Mouse (Mus musculus) frontal cortex, postnatal 25 days (tissue): Measurements from ENCODE around the gene Trpv2.

Experiments
- DNase-seq, 2 experiments: peaks; one replicate each; pipeline ENCODE4 v3.0.0; 2022; ENCODE audit warnings: low spot score in 2 of 2

Trpv2 gene

DNA sequence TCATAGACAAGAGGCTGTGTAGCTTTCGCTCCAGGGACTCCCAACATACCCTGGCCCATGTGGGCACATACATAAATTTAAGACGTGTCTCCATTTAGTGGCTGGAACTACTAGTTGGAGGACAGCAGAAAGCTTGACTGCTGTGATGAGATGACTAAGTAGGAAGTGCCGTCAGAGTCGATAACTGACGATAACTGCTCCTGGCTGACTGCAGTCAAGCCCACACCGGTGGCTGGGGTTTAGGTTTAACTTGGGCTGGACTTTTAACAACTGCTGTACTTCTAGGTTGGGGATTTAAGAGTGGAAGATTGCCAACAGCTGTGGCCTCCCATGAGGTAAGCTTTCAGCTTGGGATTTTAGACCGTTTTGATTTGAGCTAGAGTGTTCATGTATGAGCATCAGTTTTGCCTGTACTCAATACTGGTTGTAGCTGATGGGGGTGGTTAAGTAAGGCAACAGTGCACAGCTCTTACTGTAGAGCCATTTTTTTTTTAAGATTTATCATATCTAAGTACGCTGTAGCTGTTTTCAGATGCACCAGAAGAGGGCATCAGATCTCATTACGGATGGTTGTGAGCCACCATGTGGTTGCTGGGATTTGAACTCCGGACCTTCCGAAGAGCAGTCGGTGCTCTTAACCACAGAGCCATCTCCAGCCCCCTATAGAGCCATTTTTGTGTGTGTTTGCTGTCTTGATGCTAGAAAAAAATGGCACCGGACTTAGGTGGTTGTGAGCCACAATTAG lies 29.2 kb downstream of the Trpv2 start:
- DNase-seq, result no peak

DNA sequence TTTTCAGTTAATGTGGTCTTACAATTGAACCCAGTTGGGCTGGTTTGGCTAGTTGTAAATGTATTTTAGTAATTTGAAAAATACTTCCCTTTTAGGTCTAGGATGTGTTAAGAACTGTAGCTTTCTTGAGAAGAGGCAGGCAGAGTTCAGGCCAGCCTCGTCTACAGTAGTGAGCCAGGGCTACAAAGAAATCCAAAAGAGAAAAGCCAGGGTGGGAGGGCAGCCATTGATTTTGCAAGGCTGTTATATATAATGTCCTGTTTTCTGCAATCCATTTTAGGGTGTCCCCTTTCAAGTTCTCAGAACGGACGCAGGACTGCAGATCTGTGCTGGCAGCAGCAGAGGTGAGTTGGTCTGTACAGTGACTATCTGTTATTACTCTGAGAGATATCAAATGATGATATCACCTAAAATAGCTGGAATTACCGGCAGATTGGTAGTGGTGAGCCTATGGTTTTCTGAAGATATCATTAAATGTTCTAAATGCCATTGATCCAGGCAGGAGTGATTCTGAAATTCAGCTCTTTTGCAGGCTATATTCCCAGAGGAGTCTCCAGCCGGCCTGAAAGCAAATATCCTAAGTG lies 29.9 kb downstream of the Trpv2 start:
- DNase-seq, result no peak

DNA sequence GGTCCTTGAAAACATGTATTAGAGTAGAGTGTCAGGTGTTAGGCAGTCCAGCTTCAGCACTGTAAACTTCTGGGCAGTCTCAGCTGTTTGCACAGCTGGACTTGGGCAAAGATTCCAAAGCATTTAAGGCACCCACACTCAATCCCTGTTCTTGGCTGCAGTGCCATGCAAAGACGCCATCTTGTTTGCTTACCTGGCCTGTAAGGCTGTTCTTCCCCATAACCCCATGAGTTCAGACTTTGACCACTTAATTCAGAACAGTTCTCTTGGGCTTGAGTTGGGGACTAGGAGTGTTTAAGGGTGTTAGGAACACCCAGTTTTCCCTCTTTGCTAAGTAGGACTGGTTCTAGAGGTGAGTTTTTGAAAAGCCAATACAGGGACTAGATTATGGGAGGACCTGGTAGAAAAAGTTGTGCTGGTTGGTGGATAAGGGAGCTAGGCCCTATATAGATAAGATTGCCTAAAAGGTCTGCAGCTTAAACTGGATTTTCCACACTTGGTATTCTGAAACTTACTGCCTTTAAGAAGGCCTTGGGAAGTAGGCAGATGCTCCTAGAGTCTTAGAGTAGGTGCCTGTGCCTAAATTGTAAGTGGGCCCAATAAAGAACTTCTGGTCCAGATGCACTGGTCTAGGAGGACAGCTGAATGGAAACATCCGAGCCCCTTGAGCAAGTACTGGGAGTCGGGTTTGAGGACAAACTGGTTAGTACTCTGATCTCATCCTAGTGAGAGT lies 30.8 kb downstream of the Trpv2 start:
- DNase-seq, result no peak

DNA sequence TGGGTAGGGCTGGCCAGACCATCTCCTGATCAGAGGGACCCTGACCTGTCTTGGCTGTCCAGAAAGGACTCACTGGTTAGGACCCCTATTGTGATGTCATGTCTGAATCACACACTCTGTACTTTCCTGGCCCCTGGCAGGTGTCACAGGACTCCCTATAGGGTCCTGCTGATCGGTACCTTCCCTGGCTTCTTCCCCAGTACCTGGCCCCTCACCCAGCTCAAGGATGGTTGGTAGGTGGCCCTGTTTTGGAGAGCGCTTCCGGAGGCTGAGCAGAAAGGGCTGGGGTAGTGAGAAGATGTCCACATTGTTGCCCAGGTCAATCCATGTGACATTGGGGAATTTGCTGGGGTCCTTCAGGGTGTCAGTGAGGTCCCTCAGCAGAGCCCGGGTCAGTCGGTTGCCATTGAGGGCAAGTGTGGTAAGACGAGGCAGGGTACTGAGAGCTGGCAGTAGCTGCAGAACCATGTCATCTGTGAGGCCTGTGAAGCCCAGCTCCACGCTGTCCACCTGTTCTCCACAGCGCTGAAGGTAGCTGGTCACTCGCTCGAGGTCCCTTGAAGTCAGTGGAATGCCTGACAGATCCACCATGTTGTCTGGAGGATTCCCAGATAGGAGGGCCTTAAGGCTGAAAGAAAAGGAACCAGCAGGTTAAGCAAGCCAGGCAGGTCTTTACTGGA lies 31.5 kb downstream of the Trpv2 start:
- no peak for DNase-seq

DNA sequence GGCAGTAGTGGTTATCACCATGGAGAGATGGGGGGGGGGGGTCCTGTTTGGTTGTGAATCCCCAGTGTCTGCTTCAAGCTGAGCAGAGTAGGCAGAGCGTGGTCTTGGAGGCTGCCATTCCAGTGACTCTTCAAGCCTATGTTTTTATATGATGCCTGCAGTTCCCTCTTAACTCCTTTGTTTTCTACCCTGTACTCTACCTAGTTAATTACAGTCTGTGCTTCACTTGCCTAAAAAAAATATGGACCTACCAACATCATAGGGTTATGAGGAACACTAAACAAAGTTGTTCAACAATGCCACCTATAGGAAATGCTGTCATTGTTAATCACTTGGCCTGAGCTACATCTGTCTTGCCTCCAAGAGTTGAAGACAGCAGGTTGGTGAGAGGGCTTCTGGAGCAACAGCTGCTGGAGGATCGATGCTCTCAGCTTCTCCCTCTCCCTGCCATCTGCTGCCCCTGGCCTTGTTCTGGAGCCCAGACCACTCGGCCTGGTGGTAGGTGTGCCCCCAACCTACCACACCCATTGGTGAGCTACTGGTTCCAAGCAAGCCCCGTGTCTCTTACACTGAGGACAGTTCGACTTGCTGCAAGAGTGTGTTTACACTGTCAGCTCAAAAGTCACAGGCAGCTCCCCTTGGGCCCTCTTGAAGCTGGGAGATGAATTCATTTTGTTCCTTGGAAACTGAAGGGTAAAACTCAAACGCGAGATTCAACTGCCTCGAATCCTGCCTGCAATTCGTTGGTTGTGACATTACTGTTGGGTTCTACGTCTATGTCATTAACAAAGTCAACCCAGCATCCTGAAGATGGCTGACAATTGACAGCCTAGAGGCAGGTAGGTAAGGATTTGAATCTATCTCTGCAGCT lies 32.2 kb downstream of the Trpv2 start:
- DNase-seq, result no peak

DNA sequence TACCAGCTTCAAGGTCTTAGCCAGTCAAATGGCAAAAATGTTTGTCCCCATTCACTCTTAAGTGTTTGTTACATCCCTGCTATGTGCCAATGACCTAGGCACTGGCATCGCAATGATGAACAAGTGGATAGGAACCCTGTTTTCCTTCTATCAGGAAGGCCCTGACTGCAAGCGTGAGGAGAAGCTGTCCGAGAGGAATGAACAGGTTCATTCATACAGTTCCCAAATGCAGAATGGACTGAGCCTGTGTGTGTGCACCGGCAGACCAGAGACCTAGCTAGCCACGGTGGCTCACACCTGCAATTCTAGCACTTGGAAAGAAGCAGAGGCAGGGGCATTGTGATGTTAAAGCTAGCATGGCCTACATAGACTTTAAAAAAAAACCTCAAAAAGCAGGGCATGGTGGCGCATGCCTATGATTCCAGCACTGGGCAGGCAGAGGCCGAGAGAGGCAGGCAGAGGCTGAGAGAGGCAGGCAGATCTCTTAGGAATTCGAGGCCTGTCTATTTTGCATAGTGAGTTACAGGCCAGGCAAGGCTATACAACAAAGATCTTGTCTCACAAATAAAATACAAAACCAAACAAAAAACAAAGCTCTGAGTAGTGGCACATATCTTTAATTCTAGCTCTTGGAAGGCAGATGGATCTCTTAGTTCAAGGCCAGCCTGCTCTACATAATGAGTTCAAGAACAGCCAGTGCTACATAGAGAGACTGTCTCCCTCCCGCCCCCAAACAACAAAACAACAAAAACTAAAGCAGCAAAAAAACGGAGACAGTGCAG lies 33.1 kb downstream of the Trpv2 start:
- no peak for DNase-seq

DNA sequence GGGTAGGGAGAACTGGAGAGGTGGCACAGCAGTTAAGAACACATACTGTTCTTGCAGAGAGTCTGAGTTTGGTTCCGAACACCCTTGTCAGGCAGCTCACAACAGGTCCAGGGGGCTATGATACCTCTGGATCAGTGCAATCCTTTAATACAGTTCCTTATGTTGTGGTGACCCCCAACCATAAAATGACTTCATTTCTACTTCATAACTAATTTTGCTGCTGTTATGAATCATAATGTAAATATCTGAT lies 33.6 kb downstream of the Trpv2 start:
- no peak for DNase-seq

DNA sequence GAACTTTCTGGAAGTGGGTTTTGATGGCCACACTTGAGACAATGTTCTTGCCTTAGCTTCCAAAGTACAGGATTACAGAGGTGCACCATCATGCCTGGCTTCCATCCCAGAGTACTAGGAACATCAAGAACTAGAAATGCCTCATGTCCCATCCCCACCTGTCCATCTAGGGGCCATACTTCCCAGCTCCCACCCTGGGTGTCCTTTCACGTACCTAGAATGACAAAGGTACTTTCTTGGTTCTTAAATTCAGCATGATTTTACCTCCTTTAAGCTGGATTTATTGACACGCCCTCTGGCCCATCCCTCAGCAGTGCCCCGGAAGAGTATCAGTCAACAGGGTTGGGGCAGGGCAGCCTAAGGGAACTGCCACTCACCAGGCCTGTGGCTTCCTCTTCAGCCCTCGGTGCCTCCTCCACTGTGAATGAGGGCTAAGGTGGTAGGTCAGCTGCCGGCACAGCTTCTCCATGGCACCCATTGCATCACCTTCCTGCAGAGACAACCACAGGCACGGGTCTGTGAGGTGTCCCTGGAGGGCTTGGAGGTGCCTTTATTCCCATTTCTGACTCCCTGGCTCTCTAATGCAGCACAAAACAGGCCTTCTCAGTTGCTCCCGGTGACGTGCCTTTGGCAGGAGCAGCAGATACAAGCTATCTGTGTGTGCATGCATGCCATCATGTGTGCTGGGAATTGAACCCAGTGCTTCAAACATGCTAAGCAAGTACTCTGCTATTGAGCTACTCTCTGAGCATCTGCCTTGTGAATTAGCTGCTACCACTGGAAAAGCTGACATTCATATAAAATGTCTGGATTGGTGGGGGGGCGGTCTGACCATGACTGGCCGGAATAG lies 34.8 kb downstream of the Trpv2 start:
- DNase-seq, result no peak

DNA sequence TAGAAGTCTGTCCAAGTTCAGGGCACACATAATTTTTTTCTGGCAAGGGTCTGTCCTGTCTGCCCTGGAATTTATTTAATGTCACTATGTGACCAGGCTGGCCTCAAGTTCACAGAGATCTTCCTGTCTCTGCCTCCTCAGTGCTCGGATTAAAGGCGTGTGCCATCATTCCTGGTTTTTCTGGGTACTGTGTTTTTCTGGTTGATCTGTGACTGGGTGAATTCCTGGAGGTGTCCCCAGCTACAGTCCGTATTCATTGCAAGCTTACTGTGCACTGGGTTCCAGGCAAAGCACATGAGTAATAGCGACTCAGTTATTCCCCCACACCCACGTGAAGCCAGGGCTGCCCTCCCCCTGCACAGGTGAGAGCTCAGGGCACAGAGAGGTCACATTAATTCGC lies 36.0 kb downstream of the Trpv2 start:
- no peak for DNase-seq

DNA sequence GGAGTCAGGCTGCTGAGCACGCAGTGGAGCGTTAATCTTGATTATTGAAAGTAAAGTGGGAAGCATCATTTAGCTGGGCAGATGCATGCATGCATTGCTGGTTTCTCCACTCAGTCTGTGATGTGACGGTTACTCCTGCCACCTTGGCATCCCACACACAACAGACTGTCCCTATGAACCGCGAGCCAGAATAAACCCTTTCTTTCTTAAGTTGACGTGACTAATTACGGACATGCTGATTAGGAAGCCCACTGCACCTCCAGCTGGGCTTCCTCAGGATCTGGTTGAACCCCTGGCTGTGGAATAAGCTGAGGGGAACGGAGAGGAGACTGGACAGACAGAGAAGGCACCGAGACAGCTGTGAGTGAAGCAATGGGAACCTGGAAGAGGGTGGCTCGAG lies 38.3 kb downstream of the Trpv2 start:
- no peak for DNase-seq

DNA sequence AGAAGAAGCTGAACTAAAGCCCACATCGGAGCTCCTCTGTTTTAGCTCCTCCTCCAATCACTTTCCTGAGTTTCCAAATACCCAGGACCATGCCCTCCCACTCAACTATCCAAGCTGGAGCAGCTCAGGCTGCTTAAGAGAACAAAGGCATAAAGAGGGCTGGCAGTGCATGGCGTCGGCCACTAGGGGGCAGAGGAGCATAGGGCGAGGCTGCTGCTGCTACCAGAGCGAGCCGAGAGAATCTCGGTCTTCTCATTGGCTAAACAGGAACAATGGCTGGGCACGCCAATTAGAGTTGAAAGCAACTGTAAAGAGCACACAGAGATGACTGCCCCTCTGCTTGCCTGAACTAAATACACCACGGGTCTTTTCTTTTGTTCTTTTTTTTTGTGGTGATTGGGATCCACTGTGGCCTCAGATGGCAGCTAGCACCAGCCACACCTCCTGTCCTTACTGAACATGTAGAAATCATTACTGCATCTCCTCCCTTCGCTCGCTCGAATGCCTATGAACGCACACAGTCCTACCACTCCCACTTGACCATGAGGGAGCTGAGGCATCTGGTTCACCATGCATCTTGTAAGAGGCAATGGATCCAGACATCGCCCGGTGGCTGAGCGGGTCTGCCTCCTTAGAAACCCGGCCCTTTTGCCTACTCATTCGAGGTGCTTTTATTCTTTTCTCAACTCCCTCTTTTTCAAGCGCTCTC lies 39.5 kb downstream of the Trpv2 start:
- DNase-seq, result peak; percentile 84 to 92

DNA sequence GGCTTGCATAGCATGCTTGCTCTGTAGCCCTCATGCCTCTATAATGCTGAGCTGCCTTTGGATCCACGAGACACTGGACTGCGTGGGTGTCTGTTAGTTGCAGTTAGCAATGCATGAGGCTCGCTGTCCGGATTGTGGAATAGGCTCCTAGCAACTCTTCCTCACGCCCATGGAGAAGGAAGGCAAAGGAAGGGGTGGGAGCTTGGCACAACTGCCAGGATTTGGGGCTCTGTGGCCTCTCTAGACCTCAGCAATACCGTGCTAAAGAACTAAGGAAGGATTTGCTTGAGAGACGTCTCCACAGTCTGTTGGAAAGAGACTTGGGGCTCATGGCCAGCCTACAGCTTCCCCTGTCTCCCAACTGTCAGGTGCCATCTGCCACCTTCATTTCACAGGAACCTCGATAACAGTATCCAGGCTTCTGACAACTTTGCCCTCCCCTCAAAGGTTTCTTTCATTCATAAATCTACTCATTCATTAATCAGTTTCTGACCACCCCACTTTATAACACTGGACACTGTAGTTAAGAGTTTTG lies 40.7 kb downstream of the Trpv2 start:
- DNase-seq, result no peak

DNA sequence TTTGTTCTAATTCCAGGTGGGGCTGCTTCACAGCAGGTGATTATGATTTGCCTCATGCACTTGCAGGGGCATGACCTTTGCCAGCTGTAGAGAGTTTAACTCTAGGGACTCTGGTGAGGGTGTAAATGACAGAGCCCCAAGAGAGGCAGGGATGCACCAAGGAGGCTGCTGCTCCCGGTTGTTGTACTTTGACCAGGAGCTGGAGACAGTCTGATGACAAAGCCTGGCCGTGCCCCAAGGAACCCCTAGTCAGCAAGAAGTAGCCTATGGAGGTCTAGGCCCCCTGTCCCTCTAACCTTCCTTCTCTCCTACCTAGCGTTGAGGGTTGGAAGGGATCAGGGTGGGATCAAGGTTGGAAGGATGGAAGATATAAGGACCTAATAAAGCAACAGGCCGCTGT lies 41.2 kb downstream of the Trpv2 start:
- DNase-seq, result no peak

DNA sequence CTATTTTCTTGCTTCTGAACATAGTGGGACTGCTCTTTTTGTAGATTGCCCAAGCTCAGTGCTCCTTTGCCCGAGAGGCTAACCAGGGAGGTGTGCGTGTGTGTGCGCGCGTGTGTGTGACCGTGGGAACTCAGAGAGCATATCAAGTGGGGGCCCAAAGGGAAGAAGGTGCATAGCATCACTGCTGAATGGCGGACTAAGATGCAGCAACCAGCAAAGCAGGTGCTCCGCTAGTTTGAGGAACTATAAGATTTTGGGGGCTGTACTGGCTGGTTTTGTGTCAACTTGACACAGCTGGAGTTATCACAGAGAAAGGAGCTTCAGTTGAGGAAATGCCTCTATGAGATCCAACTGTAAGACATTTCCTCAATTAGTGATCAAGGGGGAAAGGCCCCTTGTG lies 46.8 kb downstream of the Trpv2 start:
- no peak for DNase-seq

DNA sequence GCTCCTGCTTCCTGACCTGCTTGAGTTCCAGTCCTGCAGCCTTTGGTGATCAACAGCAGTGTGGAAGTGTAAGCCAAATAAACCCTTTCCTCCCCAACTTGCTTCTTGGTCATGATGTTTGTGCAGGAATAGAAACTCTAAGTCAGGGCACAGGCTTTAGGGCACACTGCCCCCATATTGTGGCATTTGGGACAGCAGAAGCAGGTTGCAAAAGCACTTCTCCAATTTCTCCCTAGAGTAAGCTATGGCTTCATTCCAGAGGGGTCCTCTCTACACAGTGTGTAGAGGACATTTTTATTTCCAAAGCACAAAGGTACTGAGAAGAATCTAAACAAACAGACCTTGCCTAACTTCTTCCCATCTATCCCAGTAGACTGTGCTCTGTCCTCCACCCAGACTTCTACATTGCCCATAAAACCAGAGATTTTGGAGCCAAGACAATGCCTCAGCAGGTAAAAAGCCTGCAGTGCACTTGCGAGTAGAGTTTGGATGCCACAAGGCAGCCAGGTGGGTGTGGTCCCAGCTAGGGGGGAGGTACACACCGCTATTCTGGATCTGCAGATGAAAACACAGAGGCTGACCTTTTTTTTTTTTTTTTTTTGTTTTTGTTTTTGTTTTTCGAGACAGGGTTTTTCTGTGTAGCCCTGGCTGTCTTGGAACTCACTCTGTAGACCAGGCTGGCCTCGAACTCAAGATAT lies 47.4 kb downstream of the Trpv2 start:
- no peak for DNase-seq

DNA sequence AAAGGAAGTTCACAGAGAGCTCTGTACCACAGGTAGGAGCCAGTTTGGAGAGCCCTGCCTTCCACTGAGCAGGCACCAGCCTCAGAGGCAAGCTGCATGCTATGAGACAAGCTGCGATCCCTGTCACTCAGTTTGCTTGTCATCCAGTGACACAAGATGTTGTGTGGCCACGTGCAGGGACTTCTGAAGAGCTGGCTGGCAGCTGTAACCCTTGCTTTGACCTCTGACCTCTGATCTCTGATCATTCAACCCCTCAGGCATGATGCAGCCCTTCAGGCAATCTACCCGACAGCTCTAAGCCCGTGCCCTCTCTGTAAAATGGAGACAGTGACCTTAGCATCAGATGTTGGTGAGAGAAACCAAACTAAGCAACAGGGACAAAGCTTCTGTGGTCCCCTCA lies 48.6 kb downstream of the Trpv2 start:
- no peak for DNase-seq

DNA sequence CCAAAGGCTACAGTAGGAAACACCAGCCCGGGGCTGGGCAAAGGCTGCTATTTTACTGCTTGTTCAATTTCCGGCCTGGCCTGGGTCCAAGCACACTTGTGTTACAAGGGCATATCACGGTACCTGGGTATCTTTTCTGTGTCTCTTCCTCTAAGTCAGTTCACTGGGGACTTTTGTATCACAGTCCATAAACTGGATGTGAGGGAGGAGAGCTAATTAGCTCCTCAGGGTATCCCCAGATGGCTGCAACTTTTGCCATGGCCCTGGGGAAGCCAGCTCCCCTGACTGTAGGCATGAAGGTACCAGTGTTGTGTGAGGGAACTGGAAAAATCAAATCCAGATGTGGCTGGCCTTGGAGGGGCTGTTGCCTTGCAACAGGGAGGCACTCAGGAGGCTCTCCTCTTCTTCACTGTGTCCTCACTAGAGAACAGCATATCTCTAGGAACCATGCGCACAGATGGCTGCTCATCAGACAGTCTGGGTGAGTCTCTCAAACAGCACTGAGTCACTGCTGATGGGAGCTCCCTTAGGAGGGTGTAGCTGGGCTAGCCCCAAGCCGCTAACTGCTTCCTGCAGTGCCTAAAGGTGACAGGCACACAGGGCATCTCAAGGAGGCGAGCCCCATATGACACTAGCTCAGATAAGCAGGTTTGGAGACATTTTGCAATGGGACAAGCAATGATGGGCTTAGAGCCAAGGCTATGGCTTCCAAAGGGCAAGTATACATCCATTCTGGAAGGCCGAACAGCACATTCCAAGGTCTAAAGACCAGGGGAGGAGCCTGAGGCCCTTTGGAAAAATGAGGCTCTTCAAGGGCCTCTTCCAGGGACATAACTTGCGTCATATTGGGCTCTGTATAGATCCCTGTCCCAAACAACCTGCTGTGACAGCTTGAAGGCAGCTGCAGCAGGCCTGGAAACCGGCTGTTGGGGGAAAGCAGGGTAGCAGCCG lies 50.3 kb downstream of the Trpv2 start:
- DNase-seq, result no peak
